ENCODE assay signal across 8 mouse cellular contexts in the genomic region with DNA sequence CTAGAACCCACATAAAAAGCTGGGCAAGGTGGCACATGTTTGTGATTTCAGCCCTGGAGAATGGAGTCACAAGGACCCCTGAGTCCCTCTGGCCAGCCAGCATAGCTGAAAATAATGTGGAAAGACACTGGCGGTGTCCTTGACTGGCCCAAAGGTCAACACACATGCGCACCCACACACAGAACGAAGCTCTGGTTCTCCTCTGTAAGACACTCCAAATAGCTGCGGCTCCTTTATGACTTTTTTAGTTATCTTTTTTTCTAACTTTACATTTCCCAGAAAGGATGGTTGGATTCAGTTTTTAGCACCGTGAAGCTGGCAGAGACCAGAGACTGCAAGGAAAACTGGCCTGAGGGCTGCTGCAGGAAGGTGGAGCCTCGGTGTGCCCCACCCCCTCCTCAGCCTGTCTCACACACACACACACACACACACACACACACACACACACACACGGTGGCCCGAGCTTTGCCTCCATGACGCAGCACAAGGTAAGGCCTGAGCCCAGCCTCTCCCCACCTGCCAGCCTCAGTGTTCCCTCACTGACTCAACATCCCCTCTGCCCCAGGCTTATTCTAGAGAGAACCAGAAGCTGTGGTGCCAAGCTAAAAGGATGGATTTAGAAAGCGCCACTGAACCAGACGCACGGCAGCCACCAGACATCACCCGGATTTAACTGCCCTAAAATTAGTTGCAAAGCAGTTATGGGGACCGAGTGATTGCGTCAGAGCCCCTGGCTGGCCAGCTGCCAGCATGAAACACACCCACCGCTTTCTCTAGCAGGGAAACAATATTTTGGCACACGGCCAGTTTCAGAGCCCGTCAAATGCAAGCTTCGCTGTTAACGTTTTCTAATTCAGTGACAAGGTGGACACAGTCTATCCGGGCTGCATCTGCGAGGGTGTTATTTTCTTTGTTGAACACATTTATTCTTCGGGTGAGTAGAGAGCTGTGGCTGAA. TPM values are rescaled to one million over a fixed set of nuclear protein-coding genes. Genes with fewer than 3 reads are reported as not detected.
A peak's percentile ranks its signal among the peaks of the same experiment; 100 is the strongest.
DNase-seq lines count a peak whose midpoint lies in the region; ATAC-seq and TF ChIP-seq lines count a peak whose summit lies in the region.

No protein-coding gene starts in this region.

- no peaks in the 10 kb centered on the region for H3K79me2 ChIP-seq in MEL (ENCODE audit: control insufficient read depth, insufficient read depth, low read length, poor library complexity)

- peak; percentile 55 for ATAC-seq in hindbrain, embryonic 15.5 days (ENCODE audit: low FRiP score, low read depth)

- H3K4me1 ChIP-seq in MEL (ENCODE audit: control insufficient read depth in 1 of 2, insufficient read depth in 2 of 2, low read length in 2 of 2) = no peaks in the 10 kb centered on the region
- H3K4me1 ChIP-seq in hindbrain, embryonic 15.5 days (replicated peaks) = peaks cover 70% of the 10 kb centered on the region

- no peak for TF ChIP-seq POLR2A in MEL (IDR thresholded peaks at IDR 0.05; ENCODE audit: control insufficient read depth in 1 of 2, insufficient read depth in 1 of 2, low read depth in 1 of 2, low read length in 2 of 2, poor library complexity in 1 of 2)

- TF ChIP-seq EP300 in MEL (IDR thresholded peaks at IDR 0.05; ENCODE audit: low read depth in 1 of 2, low read length in 2 of 2) = no peak

- no peaks in the 10 kb centered on the region for H3K36me3 ChIP-seq in MEL (ENCODE audit: control insufficient read depth in 1 of 2, insufficient read depth in 2 of 2, low read length in 2 of 2)
- H3K36me3 ChIP-seq in hindbrain, embryonic 15.5 days = no peaks in the 10 kb centered on the region

- 21% methylated on average over 23 of the region's 23 CpGs for WGBS in hindbrain, embryonic 15.5 days

- no peak overlapping the region for H3K9ac ChIP-seq in MEL (ENCODE audit: control insufficient read depth, low read depth, low read length, poor library complexity, severe bottlenecking)
- peak overlapping the region; percentile 35; the same call in 1 of the 2 replicates for H3K9ac ChIP-seq in hindbrain, embryonic 15.5 days

- peak; percentile 4 for DNase-seq in MEL (ENCODE audit: low read depth, low spot score)
- DNase-seq in cerebellum, adult 8-10 months = peak; percentile 39
- DNase-seq in frontal cortex, postnatal 36 days (ENCODE audit: low spot score in 2 of 2) = peak; percentile 86 to 93
- peak; percentile 80 to 82 for DNase-seq in layer of hippocampus, postnatal 36 days
- peak; percentile 93 for DNase-seq in lung, postnatal 10 days
- DNase-seq in ovary, postnatal 36 days (ENCODE audit: low spot score) = peak; percentile 77
- peak; percentile 27 to 37 for DNase-seq in thymus, postnatal 10 days (ENCODE audit: low spot score in 2 of 2)

- TF ChIP-seq RAD21 in MEL (IDR thresholded peaks at IDR 0.05; ENCODE audit: low read depth, low read length) = no peak

- TF ChIP-seq CTCF in MEL (IDR thresholded peaks at IDR 0.05 in 2 of 3, conservative IDR thresholded peaks at IDR 0.05 in 1 of 3; ENCODE audit: control insufficient read depth in 1 of 3, insufficient read depth in 1 of 3, low read depth in 2 of 3, low read length in 3 of 3, poor library complexity in 1 of 3, severe bottlenecking in 1 of 3) = no peak

- H3K27ac ChIP-seq in MEL (ENCODE audit: control insufficient read depth, low read depth, low read length) = no peak overlapping the region
- peak overlapping the region; percentile 82 for H3K27ac ChIP-seq in hindbrain, embryonic 15.5 days (replicated peaks)

- H3K4me2 ChIP-seq in hindbrain, embryonic 15.5 days = peak overlapping the region; percentile 47

- H3K27me3 ChIP-seq in MEL (ENCODE audit: control insufficient read depth in 1 of 2, insufficient read depth in 2 of 2, low read length in 2 of 2) = no peaks in the 10 kb centered on the region
- H3K27me3 ChIP-seq in hindbrain, embryonic 15.5 days = no peaks in the 10 kb centered on the region

- H3K4me3 ChIP-seq in MEL (ENCODE audit: control insufficient read depth in 1 of 2, insufficient read depth in 1 of 2, low read depth in 2 of 2, low read length in 2 of 2) = no peak overlapping the region
- peak overlapping the region; percentile 1; the same call in 1 of the 2 replicates for H3K4me3 ChIP-seq in hindbrain, embryonic 15.5 days

- H3K9me3 ChIP-seq in MEL (replicated peaks; ENCODE audit: insufficient read depth, low read length) = no peaks in the 10 kb centered on the region
- H3K9me3 ChIP-seq in hindbrain, embryonic 15.5 days = no peaks in the 10 kb centered on the region

TF ChIP-seq in MEL, 35 proteins besides CTCF, POLR2A, EP300 and RAD21:
- TF ChIP-seq CHD1 (IDR thresholded peaks at IDR 0.05; ENCODE audit: low read depth, low read length) = no peak
- TF ChIP-seq POLR2AphosphoS5 (IDR thresholded peaks at IDR 0.05; ENCODE audit: borderline replicate concordance, low read depth, low read length) = no peak
- no peak for TF ChIP-seq POLR2AphosphoS2 (IDR thresholded peaks at IDR 0.05; ENCODE audit: low read length)
- no peak for TF ChIP-seq NRF1 (IDR thresholded peaks at IDR 0.05; ENCODE audit: insufficient read depth, low read depth, low read length, poor library complexity, severe bottlenecking)
- TF ChIP-seq MYB (IDR thresholded peaks at IDR 0.05; ENCODE audit: low read depth, low read length) = no peak
- TF ChIP-seq SMC3 (IDR thresholded peaks at IDR 0.05; ENCODE audit: low read depth, low read length) = no peak
- TF ChIP-seq MAX (IDR thresholded peaks at IDR 0.05; ENCODE audit: low read length) = no peak
- no peak for TF ChIP-seq MEF2A (IDR thresholded peaks at IDR 0.05; ENCODE audit: extremely low read depth, insufficient replicate concordance, low read depth, low read length, poor library complexity, severe bottlenecking)
- TF ChIP-seq HCFC1 (IDR thresholded peaks at IDR 0.05; ENCODE audit: low read depth, low read length) = no peak
- TF ChIP-seq TBP (IDR thresholded peaks at IDR 0.05; ENCODE audit: low read depth, low read length) = no peak
- no peak for TF ChIP-seq TAL1 (IDR thresholded peaks at IDR 0.05; ENCODE audit: low read length)
- no peak for TF ChIP-seq ELF1 (IDR thresholded peaks at IDR 0.05; ENCODE audit: low read depth, low read length)
- no peak for TF ChIP-seq SIN3A (IDR thresholded peaks at IDR 0.05; ENCODE audit: low read length)
- TF ChIP-seq ZNF384 (IDR thresholded peaks at IDR 0.05; ENCODE audit: low read depth, low read length) = no peak
- no peak for TF ChIP-seq TCF12 (IDR thresholded peaks at IDR 0.05; ENCODE audit: low read depth, low read length)
- no peak for TF ChIP-seq RCOR1 (IDR thresholded peaks at IDR 0.05; ENCODE audit: low read depth, low read length)
TF ChIP-seq in MEL: peak in this region for 0.

RNA-seq across cellular contexts. Expression of a gene that starts 11.2 kb away (rescaled TPM):
- total RNA-seq in MEL (2012; rRNA removed) = not detected in 2 replicates
- not detected for polyA plus RNA-seq in MEL (2012; ENCODE audit: insufficient read depth in 1 of 2, insufficient read length in 2 of 2, low read depth in 1 of 2, low replicate concordance in 2 of 2, missing spikeins in 1 of 2)
- 23.1 and 25.3 TPM in 2 replicates for polyA plus RNA-seq in hindbrain, embryonic 15.5 days (2015; fragmentation: Nextera tagmentation; extraction: Ambion mirVana)
- total RNA-seq in layer of hippocampus, postnatal 36 days (2021) = 10 to 100 TPM; 60.7 to 73.7 TPM

Comparison
In these comparisons a context has a peak if more than half of its experiments do, and no peak if none do; other contexts are left out.
1. DNase-seq: peak in every context shown above with its lines; median percentile 93 in lung, postnatal 10 days; 90 in frontal cortex, postnatal 36 days; 81 in layer of hippocampus, postnatal 36 days; 77 in ovary, postnatal 36 days; 39 in cerebellum, adult 8-10 months; 32 in thymus, postnatal 10 days; 4 in MEL.
2. RNA of a gene that starts 11.2 kb away (total RNA-seq): 60.7 to 73.7 TPM in layer of hippocampus, postnatal 36 days; not detected in MEL; every median in the first group is over 10 times any median in the second.